Mouse (Mus musculus): Measurements from ENCODE around the gene Pde4d.

Gene Pde4d

DNA sequence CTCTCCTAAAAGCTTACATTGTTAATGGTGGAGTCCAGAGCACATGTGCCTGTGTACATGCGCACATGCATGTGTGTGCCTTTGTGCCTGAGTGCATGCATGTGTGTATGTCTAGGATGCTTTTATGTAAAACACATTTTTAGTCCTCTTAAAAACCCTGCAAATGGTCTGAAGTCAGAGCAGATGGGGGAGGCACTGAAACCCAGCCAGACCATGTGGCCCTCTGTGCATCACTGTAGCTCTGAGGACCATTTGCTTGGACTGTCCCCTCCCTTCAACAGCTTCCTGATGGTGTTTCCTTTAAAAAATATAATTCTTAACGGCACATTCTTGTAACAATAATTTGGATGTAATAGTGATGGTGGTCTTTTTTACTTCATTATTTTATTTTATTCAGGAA lies 1177.5 kb downstream of the Pde4d start:
- no peak for DNase-seq (ENCODE audit: low read depth)

GRCm38 (mm10) chr13:109628606-109629005 lies 1178.9 kb downstream of the Pde4d start:
- no peak for DNase-seq (ENCODE audit: low read depth)

GRCm38 (mm10) chr13:109629216-109629615 lies 1179.5 kb downstream of the Pde4d start:
- no peak for DNase-seq (ENCODE audit: low read depth)

DNA sequence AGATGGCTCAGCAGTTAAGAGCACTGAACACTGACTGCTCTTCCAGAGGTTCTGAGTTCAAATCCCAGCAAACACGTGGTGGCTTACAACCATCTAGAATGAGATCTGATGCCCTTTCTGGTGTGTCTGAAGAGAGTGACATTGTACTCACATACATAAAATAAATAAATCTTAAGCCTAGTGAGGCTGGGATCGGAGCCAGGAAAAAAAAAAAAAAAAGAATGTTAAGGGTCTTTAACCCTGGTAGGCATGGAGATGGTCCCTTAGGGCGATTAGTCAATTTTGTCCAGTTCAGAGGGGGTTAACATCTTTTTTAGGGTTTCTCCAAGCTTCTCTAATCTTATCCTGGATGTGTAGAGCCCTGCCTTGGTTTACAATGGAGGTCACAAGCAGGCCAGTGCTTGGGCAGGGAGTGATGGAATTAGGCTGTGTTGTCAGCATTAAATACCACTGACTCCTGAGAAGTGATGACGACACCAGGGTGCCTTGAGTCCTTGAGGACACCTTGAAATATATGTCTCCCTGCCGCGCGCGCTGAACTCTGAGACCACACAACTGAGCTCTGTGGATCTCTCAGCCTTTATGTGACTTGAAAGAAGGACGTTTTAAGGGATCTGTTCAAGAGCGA lies 1181.8 kb downstream of the Pde4d start:
- DNase-seq (ENCODE audit: low read depth): no peak

- no peak for DNase-seq (ENCODE audit: low read depth)
Measured at GRCm38 (mm10) chr13:109632387-109633036, 1182.8 kb downstream of the Pde4d start.

DNA sequence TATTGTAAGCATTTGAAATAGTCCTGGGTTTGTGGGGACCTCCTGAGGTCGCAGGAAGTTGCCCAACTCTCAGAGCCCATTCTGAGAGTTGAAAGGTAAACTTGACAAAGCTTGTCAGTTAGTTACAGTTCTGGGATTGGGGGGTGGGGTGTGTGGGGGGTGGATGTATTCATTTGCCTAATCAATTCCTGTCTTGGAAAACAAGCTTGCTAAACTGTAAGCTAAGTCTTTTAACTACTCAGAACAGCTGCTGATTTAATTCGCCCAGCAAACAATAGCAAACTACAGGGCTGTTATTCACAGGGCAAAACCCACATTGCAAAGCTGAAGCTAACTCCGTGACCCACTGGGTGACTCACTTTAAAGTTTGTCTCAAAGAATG lies 1183.3 kb downstream of the Pde4d start:
- DNase-seq (ENCODE audit: low read depth): no peak

DNA sequence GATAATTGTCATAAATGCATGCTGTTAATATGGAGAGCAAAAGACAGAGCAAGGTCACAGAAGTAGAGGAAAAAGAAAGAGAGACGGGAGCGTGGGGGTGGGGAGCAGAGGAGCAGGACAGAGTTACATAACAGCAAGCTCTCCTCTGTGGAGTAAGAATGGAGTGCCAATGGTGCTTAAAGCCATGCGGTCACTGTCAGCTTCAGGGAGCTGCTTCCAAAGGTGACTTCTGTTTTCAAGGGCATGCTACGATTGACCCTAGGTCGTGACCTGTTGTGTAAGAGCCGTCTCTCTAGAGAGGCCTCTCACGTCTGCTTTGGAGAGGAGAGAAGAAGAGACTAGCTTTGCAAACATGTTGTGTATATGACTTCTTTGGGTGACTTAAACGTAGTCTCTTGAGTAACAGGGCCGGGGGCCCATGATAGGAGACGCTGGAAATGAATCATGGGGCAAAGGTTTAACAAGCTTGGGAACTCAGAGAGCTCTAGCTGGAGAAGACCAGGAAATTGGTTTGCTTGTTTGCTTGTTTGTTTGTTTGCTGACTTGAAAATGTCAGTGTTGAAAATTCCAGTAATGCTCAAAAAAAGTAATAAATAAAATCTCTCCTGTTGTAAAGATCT lies 1186.3 kb downstream of the Pde4d start:
- no peak for DNase-seq (ENCODE audit: low read depth)

GRCm38 (mm10) chr13:109638273-109638672 lies 1188.5 kb downstream of the Pde4d start:
- DNase-seq (ENCODE audit: low read depth): no peak

GRCm38 (mm10) chr13:109639286-109639685 lies 1189.5 kb downstream of the Pde4d start:
- DNase-seq (ENCODE audit: low read depth): no peak

- no peak for DNase-seq (ENCODE audit: low read depth)
Measured at GRCm38 (mm10) chr13:109641562-109641961, 1191.8 kb downstream of the Pde4d start.

DNA sequence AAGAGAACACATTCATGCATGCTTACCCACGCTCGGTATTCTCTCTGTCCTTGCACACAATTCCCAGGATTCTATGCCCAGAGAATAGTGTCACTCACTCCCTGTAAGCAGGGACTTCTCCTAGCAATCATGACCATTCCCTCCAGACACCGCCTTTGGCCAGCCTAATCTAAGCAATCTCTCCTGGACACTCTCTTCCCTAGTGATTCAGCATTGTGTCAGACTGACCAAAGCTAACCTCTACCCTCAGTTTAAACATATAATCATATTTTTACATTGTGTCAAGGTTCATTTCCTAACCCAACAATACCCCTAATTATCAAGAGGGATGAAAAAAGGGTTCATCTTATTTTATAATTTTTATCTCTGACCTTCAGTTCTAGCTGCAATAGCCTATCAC lies 1193.7 kb downstream of the Pde4d start:
- no peak for DNase-seq (ENCODE audit: low read depth)

- DNase-seq (ENCODE audit: low read depth): no peak
Measured at GRCm38 (mm10) chr13:109644086-109644485, 1194.3 kb downstream of the Pde4d start.

DNA sequence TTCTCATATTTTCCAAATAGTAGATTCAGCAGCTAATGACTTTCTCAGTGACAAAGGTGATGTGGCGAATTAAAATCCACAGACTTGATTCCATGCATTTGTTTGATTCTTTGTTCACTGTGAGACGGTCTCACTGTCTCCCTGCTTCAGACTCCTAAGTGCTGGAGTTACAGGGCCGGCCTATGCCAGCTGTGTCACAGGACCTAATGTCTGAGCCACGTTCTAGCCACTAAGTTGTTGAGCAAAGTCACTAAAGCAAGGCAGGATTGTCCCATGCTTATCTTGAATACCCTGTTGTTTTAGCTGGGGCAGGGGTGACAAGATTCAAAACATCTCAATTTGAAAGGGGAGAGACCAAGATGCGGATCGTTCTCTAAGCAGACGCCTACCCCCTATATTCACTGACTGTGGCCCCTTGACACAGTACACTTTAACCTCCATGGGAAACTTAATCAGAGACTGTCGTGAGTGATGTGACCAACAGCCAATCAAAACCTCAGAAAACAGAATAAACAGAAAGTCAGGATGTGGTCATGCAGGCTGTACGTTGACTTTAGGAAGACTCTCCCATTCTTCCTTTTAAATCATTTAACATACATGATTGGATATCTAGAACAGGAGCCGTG lies 1195.6 kb downstream of the Pde4d start:
- no peak for DNase-seq (ENCODE audit: low read depth)

GRCm38 (mm10) chr13:109645910-109646284 lies 1196.1 kb downstream of the Pde4d start:
- no peak for DNase-seq (ENCODE audit: low read depth)

- no peak for DNase-seq (ENCODE audit: low read depth)
Measured at GRCm38 (mm10) chr13:109646597-109647232, 1197.0 kb downstream of the Pde4d start.

- DNase-seq (ENCODE audit: low read depth): peak; percentile 65
Measured at GRCm38 (mm10) chr13:109647479-109648199, 1197.9 kb downstream of the Pde4d start.

GRCm38 (mm10) chr13:109648311-109648710 lies 1198.6 kb downstream of the Pde4d start:
- DNase-seq (ENCODE audit: low read depth): no peak

GRCm38 (mm10) chr13:109651790-109652605 lies 1202.2 kb downstream of the Pde4d start:
- peak; percentile 50 for DNase-seq (ENCODE audit: low read depth)

DNA sequence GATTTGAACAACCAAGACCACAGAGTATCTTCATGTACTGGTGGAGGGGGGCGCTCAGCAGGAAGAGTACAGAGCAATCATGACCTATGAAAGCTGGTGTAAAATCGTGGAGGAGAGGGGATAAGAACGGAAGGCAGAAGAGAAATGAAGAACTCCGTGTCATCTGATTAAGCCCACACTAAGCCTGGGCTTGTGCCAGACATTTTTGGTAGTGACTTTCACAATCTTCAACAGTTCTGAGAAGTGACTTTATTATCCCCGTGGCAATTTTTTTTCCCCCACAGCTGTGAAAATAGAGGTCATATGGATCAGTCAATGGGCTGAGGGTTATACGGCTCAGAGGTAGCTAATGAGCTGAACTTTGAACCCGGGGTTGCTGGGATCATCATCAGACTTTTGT lies 1202.9 kb downstream of the Pde4d start:
- DNase-seq (ENCODE audit: low read depth): peak; percentile 79

DNA sequence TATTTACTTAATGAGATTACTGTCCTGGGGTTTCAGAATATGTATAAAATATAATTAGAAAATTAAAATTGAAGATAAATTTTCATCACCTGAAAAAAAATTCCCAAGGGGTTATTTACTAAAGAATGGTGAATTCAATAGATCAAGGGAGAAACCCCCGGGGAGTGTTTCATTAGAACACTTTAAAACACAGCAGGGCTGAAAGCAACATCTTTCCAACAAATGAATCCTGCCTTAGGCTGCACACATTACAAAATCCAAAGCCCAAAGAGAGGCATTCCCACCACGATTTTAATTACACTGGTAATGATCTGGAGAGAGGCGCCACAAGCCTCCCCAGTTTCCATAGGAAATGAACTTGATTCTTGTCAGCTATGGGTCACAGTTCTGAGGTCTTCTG lies 1205.6 kb downstream of the Pde4d start:
- DNase-seq (ENCODE audit: low read depth): no peak

GRCm38 (mm10) chr13:109659103-109659502 lies 1209.4 kb downstream of the Pde4d start:
- DNase-seq (ENCODE audit: low read depth): peak; percentile 72

Measured in NIH3T3 (cell line).